Mouse (Mus musculus) heart, postnatal 14 days (tissue): Measurements from ENCODE around the gene Dcn. TPM values are rescaled to one million over a fixed set of nuclear protein-coding genes. Genes with fewer than 3 reads are reported as not detected.
A peak's percentile ranks its signal among the peaks of the same experiment; 100 is the strongest.

Source experiments
- DNase-seq, 2 experiments: peaks; one replicate each; pipeline ENCODE4 v3.0.0; 2021 to 2022
- intact Hi-C: fragments of 180-260 bp; cut with DNase I; formaldehyde crosslinking; loops from one replicate; pipeline ENCODE4 v1.15.1; 2025
- total RNA-seq, 2 experiments: library from RNA; stranded (reverse); gene quantifications; 2 replicates each; pipeline ENCODE4 v1.2.3; 2021

Gene Dcn
- total RNA-seq, 2 experiments from 2014 or later: 385 to 442 TPM

- intact Hi-C loops: no loop called here
- no peak for DNase-seq
These were observed 57.5 kb downstream of the Dcn start for GRCm38 (mm10) chr10:97536921-97537320.

DNA sequence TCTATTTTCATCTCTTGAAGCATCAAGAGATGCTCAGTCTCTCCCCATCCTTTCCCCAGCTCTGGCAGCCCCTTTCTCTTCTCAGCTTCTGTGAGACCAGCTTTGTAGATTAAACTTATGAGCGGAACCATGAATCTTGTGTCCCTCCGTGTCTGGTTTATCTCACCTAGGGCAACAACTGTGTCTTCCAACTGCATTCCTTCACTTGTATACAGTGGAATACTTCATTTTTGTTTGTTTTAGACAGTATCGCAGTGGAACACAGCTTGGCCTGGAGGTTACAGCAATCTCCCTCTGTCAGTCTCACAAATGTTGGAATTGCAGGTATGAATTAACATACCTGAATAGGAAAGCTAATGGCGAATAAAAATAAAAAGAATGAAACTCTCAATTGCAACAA is 58.8 kb downstream of the Dcn start:
- DNase-seq: no peak
- intact Hi-C loops: no loop called here

DNA sequence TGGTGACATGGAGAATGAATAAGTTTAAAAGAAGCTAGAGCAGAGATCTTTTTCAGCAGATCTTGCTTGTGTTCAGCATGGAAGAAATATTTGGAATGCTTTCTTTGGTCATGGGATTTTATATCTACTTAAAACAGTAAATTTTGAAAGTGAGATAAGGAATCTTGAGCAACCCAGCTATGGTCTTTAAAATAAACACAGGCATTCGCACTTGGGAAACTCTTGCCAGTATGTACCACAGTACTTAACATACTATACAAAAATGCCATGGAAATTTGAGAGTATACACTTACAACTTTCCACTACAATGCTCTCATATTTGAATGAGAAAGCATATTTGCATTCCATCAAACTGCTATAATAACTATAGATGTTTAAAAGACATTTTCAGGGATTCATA is 68.3 kb downstream of the Dcn start:
- DNase-seq: no peak
- intact Hi-C loops: no loop called here

GRCm38 (mm10) chr10:97564957-97565856 is 85.8 kb downstream of the Dcn start, which contains the start of gene Lum:
Gene Lum, plus strand, starts transcription at chr10:97565128.
- intact Hi-C loops: loop anchor here (5.0 kb wide), 1 partner anchor 102 kb away; no protein-coding TSS in a partner anchor
- DNase-seq: no peak

GRCm38 (mm10) chr10:97567489-97568135 is 88.2 kb downstream of the Dcn start:
- intact Hi-C loops: loop anchor here (5.0 kb wide), 1 partner anchor 100 kb away; no protein-coding TSS in a partner anchor
- DNase-seq: peak in 1 of 2 experiments; percentile 22

Other genes with a start within 250 kb of the Dcn start
- gene Lum, start 85.5 kb downstream of the Dcn start, total RNA-seq: 10 to 100 TPM; 87.3 to 94.1 TPM
- gene Kera, start 127.3 kb downstream of the Dcn start, total RNA-seq: not detected
- under 1 TPM; 0.12 to 0.26 TPM for gene Epyc, start 164.5 kb downstream of the Dcn start, total RNA-seq
- not detected for gene Ccer1, start 213.4 kb downstream of the Dcn start, total RNA-seq
- not detected for gene C030005K15Rik, start 247.1 kb downstream of the Dcn start, total RNA-seq